Mouse (Mus musculus) heart, adult 18-20 months (tissue): ENCODE data around the gene Kif7. TPM values are rescaled to one million over a fixed set of nuclear protein-coding genes. Genes with fewer than 3 reads are reported as not detected.

ENCODE experiments used
- DNase-seq, 2 experiments: peaks; one replicate each; pipeline ENCODE4 v3.0.0; 2021 to 2022; ENCODE audit warnings: mixed read lengths in 1 of 2
- long read RNA-seq, 2 experiments: library from polyadenylated mRNA; stranded (forward); transcript quantifications; one replicate each; pipeline ENCODE4 v2.0.0; 2021
- total RNA-seq, 2 experiments: library from RNA; stranded (reverse); gene quantifications; 2 replicates each; pipeline ENCODE4 v1.2.3; 2021

Kif7 gene
- 1 to 10 TPM in 1 of 2 experiments, under 1 TPM in 1; 0.82 to 1.1 TPM for total RNA-seq
- long read RNA-seq, experiment 1, full-length matches to known transcripts = 2 of 2 reads
- long read RNA-seq, experiment 1, partial matches to known transcripts = 0 of 2 reads
- long read RNA-seq, experiment 1, other reads (novel, unspliced or antisense) = 0 of 2 reads
- long read RNA-seq, experiment 2, partial matches to known transcripts = 0 of 1 reads
- long read RNA-seq, experiment 2, other reads (novel, unspliced or antisense) = 1 of 1 reads

DNA sequence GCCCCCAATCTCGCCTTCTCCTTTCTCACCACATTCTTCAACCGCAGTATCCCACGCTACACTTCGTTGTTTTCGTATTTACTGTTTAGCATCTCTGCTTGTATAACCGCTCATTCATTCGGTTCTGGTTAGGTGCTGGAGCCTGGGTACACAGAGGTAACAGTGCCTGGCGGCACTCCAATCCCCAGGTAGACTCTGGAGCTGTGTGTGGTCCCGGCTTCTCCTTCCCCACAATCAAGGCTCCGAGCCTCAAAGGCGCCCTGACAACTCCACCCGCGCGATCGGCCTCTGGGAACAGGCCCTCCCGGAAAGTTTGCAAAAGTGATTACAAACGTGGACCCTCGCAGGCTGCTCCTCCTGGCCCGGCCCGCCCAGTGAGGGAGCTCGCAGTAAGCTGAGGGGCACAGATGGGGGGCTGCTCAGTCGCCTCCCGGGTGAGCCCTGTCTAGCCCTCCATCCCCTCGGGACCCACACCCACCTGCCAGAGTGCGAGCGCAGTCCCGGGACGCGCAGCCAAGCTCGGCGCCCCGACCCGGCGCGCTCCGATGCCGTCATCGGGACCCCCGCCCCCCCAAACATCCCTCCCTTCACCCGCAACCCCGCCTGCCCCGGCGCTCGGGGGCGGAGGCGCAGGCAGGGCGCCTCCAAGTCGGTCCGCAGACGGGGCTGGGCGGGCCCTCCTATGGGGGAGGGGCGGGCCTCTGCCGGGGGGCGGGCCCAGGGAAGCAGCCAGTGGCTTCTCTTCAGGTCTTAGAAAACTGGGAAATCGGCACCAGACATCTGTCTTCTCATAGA, at the start of gene Kif7:
Gene Kif7 (minus strand): TSS at position 534 of the 795 bp plus-strand sequence.
- DNase-seq = peak; percentile 84 to 88

DNA sequence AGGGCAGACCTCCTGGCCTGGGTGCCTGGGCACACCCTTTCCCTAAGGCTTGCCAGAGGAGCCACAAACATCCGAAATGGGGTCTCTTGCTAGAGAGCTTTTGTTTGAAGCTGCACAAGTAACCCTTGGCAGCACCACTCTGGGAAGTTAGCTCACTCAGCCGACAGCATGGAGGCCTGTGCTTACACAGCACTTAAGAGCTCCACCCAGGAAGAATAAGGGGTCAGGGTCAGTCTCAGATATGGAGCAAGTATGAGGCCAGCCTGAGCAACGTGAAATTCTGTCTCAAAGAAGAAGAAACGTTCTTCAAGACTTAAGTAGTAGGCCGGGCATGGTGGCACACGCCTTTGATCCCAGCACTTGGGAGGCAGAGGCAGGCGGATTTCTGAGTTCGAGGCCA, 46.6 kb upstream of the Kif7 start:
- no peak for DNase-seq

DNA sequence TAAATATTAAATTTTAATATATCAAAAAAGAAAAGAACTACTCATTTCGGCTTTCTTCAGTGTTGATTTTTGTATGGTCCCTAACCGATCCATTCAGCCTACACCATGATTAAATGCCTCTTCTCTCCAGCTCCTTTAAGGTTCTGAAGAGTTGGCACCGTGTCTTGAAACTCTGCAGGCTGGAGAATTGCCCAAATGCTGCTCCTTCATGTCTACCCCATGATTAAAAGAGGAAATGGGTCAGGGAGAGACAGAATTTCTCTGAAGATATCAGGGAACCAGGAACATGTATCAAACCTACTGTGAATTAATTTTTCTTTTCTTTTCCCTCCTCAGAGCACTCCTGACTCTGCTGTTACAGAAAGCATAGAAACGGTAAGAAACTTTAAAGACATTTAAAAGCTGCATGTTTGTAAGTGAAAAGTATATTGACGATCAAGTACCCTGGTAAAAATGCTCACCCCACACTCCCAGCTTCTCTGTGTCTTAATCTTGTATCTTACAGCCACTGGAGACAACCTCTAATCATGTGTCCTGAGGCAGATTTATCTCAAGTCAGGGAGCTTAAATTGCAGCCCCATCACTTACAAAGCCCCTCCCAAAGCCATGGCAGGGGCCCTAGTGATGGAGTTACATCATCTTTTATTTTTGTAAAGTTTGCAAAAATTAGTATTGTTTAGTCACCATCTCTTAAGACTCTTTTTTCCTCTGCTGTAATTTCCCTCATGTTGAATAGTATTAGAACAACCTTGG, 45.8 kb upstream of the Kif7 start:
- DNase-seq = no peak

DNA sequence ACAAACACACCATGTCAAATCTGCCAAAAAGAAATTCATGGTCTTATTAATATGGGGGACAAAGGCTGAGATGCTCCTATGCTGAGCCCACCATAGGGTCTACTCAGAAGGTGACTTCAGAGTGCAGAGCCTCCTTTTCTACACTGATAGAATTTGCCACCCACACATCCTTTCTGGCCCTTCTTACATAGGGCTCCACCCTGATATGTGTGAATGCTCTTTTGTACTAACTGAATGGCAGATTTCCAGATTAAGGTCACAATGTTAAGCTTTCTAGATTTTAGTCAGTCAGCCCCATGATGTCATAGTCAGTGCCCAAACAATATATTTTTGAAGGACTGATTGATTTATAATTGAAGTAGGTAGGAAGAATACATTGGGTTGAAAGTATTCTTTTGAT, 44.2 kb upstream of the Kif7 start:
- no peak for DNase-seq

DNA sequence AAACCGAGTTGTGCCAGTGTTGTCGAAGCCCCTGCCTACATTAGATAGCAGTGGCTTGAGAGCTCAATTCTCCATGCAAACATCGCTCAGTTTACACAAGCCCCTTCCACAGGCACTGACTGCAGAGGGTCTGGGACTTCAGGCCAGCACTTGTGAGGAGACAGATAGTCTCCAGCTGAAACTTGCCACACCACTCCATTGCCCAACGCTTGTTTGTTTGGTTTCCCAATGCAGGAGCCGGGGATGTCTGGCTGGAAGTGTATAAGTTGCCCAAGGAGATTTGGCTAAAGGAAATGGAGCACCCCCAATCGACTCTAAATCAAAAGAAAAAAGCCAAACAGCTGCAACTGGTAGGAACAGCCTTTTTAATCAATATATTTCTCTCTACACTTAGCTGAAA, 42.7 kb upstream of the Kif7 start:
- peak in 1 of 2 experiments; percentile 12 for DNase-seq

DNA sequence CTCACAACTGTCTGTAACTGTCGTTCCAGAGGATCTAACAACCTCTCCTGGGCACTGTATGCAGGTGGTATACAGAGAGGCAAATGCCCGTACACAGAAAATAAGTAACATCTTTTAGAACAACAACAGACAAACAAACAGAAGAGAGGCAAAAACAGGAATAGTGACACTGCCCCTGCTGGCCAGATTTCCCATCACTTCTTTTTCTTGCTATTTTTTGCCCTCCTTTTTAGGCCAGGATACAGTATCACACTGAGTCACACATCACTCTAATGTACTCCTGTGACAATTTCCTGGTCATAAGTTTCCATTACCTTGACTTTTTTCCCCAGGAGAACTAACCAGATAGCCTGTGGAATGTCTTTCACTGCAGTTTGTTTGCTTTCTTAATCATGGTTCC, 40.8 kb upstream of the Kif7 start:
- no peak for DNase-seq

DNA sequence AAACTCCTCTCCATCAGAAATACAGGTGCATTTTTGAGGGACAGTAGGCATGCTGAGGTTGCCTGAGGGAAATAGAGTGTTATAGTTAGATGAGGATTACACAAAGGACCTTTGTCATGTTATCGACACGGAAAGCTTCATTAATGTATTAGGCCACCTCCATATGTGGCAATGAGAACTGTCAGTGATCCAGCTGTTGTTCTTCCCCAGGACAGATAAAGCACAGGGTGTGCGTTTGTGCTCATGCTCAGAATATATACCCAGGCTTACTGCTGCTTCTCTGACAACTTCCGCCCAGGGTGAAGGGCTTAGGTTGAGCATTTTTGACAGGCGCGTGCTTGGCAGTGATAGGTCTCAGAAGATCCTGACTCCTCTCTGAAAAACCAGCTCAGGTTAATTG, 34.0 kb upstream of the Kif7 start:
- no peak for DNase-seq

DNA sequence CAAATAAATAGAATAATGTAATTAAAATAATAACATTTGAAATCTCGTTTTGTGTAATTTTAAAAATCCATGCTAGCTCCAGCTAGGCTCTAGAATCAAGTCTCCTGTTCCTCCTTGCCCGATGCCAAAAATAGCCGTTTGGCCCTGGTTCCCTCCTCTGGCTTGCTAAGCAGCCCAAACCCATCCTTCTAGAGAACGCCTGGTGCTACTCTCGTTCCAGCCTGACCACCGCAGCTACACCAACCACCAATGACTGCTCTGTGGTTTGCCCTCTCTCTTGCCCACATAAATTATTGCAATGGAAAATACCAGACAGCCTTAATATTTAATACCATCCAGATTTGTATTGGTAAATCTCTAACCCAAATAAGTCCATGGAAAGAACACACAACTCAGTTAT, 32.1 kb upstream of the Kif7 start:
- DNase-seq = peak in 1 of 2 experiments; percentile 21

DNA sequence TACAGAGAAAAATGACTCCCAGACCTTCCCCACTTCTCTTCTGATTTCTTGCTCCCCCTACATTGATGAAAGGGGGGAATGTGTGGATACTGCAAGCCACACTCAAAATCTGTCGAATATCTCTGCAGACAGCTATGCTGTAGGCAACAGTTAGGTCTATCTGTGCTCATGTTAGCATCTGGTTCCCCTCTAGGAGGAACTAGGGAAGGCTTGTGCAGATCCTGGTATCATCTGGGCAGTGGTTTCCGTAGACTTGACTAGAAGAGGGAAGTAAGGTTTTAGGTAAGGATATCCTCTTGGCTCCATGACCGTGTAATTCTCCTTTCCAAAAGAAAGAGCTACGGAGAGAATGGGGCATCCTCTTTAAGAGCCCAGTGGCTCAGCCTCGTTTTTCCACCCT, 29.1 kb upstream of the Kif7 start:
- DNase-seq = no peak

DNA sequence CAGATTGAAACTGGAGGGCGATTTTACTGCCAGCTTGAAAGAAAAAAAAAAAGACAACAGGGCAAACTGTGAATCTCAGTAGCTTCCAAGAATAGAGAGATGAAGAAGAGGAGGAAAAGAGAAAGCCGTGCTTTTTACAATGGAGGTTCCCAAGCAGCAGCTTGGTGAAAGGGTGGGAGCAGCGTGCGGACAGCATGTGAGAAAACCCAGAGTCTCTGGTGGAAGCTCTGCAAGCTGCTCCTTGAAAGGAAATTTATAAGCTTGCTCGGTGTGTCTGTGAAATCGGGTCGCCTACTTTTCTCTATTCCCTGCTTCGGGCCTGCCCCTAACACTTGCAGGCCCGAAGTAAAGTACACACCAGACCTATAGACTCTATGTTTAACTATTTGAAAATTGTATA, 28.5 kb upstream of the Kif7 start:
- no peak for DNase-seq

DNA sequence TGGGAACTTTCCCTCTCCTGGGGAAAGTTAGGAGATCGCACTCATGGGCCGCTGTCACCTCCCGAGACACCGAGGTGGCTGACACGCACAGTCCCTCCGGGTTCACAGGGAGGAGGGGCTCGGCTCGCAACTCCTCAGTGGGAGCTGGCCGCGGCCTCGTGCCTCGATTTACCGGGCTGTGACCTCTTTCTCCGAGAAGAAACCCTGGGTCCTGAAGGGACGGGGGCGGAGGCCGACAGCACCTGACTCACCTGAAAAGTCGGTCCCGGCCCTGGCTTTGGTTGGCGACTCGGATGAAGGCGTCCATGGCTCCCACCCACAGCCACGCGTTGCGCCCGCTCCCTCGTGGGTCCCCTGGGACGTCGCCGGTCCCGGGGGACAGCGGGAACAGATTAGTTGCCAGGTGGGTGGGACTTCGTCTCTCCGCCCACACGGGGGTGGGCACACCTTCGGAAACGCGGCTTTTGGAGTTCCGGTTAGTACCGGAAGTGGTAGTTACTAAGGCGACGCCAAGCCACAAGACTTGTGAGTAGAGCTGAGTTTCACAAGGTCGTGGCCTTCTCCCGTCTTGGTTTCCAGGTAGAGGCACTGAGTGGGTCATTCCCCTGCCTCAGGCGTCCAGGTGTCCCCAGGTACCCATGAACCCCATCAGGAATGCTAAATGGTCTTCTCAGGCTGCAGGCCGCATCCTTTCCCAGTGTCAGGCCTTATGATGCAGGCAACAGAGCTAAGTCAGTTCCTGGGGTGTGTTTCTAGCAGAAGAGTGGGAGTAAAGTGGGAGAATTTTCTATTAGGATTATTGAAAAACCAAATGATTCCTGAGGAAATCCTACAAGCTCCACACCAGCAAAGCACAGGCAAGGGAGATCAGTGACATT, 27.4 kb upstream of the Kif7 start, which contains the start of the genes Pex11a and Wdr93:
Gene Pex11a (minus strand): TSS at position 473 of the 878 bp plus-strand sequence.
Gene Wdr93 (plus strand): TSS at position 505 of the 878 bp plus-strand sequence.
- peak; percentile 82 to 83 for DNase-seq

DNA sequence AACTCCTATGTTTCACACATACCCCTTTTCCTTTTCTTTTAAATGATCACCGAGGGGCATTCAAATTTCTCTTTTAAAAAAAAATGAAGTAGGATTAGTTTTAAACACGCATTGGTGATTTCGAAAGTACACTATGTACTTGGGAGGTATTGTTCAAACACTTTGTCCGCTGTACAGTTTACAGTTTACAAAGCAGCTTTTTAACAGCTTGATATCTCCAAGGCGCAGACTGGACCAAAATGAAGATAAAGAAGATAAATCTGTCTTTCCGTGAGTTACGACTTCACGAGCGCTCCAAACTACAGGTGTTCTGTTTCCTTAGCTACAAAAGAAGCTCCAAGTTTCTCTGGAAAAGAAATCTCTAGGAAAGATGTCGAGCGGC, 26.7 kb upstream of the Kif7 start:
- no peak for DNase-seq

DNA sequence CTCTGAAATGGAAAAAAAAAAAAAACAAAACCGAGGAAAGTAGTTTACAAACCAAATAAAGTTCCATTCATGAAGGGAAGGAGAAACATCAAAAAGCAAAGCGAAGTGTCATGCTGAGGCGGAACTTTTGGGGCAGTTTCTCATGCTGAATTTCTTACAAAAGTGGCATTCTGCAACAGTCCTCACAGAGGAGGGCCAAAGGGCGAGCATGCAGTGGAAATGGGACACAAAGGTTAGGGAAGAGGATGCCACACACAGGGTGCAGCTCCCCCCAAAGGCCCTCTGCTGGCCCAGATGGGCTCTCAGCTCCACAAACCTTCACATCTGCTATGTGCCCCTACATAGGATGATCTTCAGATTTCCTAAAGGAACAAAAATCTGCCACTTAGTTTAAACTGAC, 24.8 kb upstream of the Kif7 start:
- no peak for DNase-seq

DNA sequence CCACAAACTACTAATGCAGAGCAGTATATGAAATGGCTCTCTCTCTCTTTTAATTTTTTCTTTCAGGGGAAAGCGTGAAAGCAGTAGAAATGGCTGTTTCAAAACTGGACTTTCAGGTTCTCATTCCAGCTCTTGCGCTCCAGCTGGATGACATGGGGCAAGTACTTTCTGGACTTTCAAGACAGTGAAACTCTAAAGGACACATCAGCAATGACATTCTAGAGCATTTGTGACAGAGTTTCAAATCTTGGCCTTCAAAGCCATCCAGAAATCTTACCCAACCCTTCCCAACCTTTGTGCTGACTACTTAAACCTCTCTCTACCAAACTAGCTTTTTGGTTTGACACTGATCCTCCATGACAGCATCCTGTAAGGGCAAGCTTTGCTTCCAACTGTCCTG, 23.4 kb upstream of the Kif7 start:
- DNase-seq = no peak

DNA sequence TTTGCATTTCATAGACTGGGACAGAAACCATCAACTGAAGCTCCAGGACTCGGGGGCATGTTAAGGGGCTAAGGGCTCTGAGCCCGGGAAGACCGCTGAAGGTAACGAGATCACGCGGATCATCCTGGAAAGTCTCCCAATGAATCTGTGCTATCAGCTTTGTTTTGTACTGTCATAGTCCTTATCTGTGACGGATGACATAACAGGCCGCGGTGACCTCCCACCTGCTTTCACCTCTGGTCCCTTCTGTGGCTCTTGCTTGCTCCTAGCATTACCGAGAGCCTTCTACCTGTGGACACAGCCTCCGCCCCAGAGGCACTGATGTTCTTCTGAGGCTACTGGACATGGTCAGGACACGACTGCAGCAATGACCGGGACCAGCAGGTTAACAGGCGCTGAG, 21.0 kb upstream of the Kif7 start:
- DNase-seq = no peak

DNA sequence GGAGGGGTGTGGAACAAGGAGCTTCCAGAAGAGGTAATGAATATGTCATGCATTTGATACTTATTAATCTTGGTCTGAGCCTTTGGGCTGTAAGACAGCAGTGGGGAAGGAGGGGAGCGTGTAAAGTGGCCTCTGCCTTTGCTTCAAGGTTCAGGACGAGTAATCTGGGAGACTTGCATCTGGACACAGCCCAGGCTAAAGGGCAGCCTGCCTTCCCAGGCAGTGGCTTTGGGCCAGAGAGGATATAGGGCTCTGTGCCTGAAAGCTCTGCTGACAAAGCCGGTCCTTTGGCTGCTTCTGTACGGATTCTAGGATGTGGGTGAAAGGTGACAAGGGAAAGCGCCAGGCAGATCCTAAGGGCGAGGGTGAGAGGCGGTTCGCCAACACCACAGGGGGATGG, 19.0 kb upstream of the Kif7 start:
- DNase-seq = peak; percentile 76 to 86

DNA sequence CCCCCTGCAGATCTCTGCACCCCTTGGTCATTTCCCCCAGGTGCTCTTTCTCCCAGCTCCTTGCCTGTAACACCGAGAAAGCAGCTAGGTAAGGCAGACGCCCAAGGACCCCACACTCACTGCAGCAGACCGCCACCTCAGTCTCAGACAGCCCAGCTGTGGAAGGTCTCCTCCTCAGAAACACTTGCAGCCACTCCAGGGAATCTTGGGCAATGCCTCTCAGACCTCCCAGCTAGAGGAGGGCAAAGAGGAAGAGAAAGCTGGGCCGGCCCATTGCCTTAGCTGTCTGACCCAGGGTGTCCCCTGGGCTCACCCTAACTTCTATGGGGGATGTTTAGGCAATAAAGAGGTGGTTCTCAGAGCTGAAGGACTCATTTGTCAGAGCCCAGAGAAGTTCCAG, 17.1 kb upstream of the Kif7 start, which contains the start of gene Plin1:
Gene Plin1 (minus strand): TSS at position 282 of the 400 bp plus-strand sequence.
- no peak for DNase-seq

DNA sequence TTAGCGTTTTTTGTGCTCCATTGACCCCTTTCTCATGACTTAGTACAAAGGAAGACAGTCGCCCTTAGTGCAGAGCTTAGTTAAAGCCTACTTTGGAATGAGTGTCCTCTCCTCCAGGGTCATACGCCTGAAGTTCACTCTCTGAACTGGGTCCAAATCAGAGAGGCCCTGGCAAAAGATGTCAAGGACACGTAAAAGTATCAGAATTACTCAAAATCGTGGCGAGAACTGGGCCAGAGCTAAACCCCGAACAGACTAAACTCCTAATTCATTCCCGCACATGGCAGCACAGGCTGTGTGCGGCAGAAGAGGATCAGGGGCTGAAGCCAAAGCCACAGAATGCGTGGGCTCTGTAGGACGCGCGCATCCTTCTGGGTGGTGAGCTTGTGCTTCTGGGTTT, 15.9 kb upstream of the Kif7 start:
- DNase-seq = no peak

DNA sequence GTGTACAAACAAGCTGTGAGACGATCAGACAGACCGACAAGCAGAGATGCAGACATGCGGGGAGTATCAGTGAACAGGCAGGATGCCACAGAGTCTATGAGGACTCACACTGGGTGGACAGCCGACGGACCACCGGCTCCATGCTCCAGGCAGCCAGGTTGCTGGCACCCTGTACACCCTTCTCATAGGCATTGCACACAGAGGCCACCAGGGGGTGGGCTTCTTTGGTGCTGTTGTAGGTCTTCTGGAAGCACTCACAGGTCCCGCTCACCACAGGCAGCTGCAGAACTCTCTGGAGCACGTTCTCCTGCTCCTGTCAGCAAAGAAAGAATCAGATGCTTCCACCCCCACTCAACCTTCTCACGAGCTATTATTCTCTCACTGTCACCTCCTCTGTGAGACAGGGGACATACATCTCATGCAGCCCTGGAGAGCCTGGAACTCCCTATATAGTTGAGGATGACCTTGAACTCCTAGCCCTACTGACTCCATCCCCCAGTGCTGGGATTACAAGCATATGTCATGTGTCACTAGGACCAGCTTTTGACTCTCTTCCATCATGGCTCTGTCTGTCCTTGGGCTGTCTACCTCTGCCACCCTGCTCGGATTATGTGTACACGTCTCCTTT, 14.3 kb upstream of the Kif7 start:
- no peak for DNase-seq

DNA sequence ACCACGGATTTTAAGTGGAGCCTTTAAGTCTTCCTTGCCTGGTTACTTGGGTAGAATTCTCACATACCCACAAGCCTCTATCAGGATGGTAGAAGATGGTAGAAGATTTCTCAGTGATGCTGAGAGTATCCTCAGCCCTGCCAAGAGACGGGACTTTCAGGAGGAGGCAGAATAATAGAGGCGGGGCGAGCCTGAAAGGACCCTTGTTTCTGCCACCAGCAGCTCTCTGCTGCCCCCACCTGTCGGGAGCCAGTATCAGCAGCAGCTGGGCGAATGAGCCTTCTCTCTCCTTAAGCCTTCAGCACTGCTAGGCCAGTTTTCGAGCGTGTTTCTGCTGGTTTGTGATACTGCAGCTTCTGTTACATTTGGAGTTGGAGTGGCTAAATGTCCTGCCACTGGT, 13.6 kb upstream of the Kif7 start:
- peak; percentile 45 to 83 for DNase-seq

DNA sequence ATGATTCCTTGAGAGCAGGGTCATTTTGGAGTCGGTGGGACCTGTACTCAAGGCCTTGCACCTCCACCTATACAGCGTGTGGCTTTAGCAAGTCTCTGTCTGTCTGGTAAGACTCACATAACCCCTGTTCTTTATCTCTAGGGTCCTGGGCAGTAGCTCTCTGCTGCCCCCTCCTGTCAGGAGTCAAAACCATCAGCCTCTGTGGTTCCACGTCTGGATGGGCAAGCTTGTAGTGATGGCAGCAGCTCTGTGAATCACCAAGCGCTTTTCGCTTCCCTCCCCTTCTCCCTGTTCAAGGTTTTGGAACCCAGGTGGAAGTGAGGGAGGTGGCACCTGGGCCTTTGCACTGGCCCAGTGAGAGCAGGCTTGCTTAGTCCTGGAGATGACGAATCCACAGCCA, 12.7 kb upstream of the Kif7 start:
- peak; percentile 67 to 78 for DNase-seq
